Mouse (Mus musculus) testis, postnatal 10 days (tissue): ENCODE results near the gene Fcgr3.
A peak's percentile ranks its signal among the peaks of the same experiment; 100 is the strongest.

Experiments
- DNase-seq: peaks from one replicate; pipeline ENCODE4 v3.0.0; 2021; ENCODE audit warnings: low spot score

The Fcgr3 gene

GRCm38 (mm10) chr1:171064491-171065242 lies at the start of gene Fcgr3:
Gene Fcgr3, minus strand, starts transcription at chr1:171064935.
- peak; percentile 93 for DNase-seq

GRCm38 (mm10) chr1:171113873-171114299 lies 49.2 kb upstream of the Fcgr3 start, which contains the start of gene Cfap126:
Gene Cfap126, plus strand, starts transcription at chr1:171113918.
- DNase-seq, result peak; percentile 71

- DNase-seq, result no peak
Observed at GRCm38 (mm10) chr1:171112986-171113385, 48.3 kb upstream of the Fcgr3 start.

- peak; percentile 67 for DNase-seq
Observed at GRCm38 (mm10) chr1:171111781-171112575, 47.2 kb upstream of the Fcgr3 start.

GRCm38 (mm10) chr1:171111020-171111780 lies 46.5 kb upstream of the Fcgr3 start:
- peak; percentile 93 for DNase-seq

- peak; percentile 47 for DNase-seq
Observed at GRCm38 (mm10) chr1:171110659-171111019, 45.9 kb upstream of the Fcgr3 start.

- no peak for DNase-seq
Observed at GRCm38 (mm10) chr1:171109620-171110019, 44.9 kb upstream of the Fcgr3 start.

- DNase-seq, result peak; percentile 63
Observed at GRCm38 (mm10) chr1:171105226-171105625, 40.5 kb upstream of the Fcgr3 start.

- no peak for DNase-seq
Observed at GRCm38 (mm10) chr1:171103179-171103840, 38.6 kb upstream of the Fcgr3 start.

- DNase-seq, result peak; percentile 85
Observed at GRCm38 (mm10) chr1:171102547-171103177, 37.9 kb upstream of the Fcgr3 start.

- peak; percentile 90 for DNase-seq
Observed at GRCm38 (mm10) chr1:171101733-171102546, 37.2 kb upstream of the Fcgr3 start.

- no peak for DNase-seq
Observed at GRCm38 (mm10) chr1:171101033-171101432, 36.3 kb upstream of the Fcgr3 start.

- no peak for DNase-seq
Observed at GRCm38 (mm10) chr1:171097612-171098011, 32.9 kb upstream of the Fcgr3 start.

GRCm38 (mm10) chr1:171097136-171097535 lies 32.4 kb upstream of the Fcgr3 start:
- no peak for DNase-seq

- no peak for DNase-seq
Observed at GRCm38 (mm10) chr1:171096110-171096964, 31.6 kb upstream of the Fcgr3 start.

- no peak for DNase-seq
Observed at GRCm38 (mm10) chr1:171094424-171094823, 29.7 kb upstream of the Fcgr3 start.

- no peak for DNase-seq
Observed at GRCm38 (mm10) chr1:171090761-171091160, 26.0 kb upstream of the Fcgr3 start.

GRCm38 (mm10) chr1:171089891-171090290 lies 25.2 kb upstream of the Fcgr3 start:
- no peak for DNase-seq

GRCm38 (mm10) chr1:171088237-171088869 lies 23.6 kb upstream of the Fcgr3 start:
- DNase-seq, result peak; percentile 55
